Mouse (Mus musculus) urinary bladder, postnatal 10 days (tissue): ENCODE measurements around the gene Prr15.

ENCODE experiments used
- DNase-seq: peaks from one replicate; pipeline ENCODE4 v3.0.0; 2022; ENCODE audit warnings: low spot score

Gene Prr15

GRCm38 (mm10) chr6:54325246-54325885 lies at the start of gene Prr15:
TSS of gene Prr15 (plus strand) at chr6:54325835.
- DNase-seq, result no peak

GRCm38 (mm10) chr6:54277234-54277633 lies 48.4 kb upstream of the Prr15 start:
- DNase-seq, result no peak

- no peak for DNase-seq
Measured at GRCm38 (mm10) chr6:54277828-54278227, 47.8 kb upstream of the Prr15 start.

- DNase-seq, result no peak
Measured at GRCm38 (mm10) chr6:54278613-54279012, 47.0 kb upstream of the Prr15 start.

- no peak for DNase-seq
Measured at GRCm38 (mm10) chr6:54279391-54279790, 46.2 kb upstream of the Prr15 start.

GRCm38 (mm10) chr6:54280248-54280647 lies 45.4 kb upstream of the Prr15 start:
- no peak for DNase-seq

GRCm38 (mm10) chr6:54283299-54283698 lies 42.3 kb upstream of the Prr15 start:
- DNase-seq, result no peak

- DNase-seq, result no peak
Measured at GRCm38 (mm10) chr6:54284167-54284711, 41.4 kb upstream of the Prr15 start.

- no peak for DNase-seq
Measured at GRCm38 (mm10) chr6:54286813-54287212, 38.8 kb upstream of the Prr15 start.

- no peak for DNase-seq
Measured at GRCm38 (mm10) chr6:54289774-54290500, 35.7 kb upstream of the Prr15 start.

GRCm38 (mm10) chr6:54297231-54297630 lies 28.4 kb upstream of the Prr15 start:
- DNase-seq, result no peak

GRCm38 (mm10) chr6:54299417-54299816 lies 26.2 kb upstream of the Prr15 start:
- no peak for DNase-seq

- no peak for DNase-seq
Measured at GRCm38 (mm10) chr6:54305777-54306176, 19.9 kb upstream of the Prr15 start.

- no peak for DNase-seq
Measured at GRCm38 (mm10) chr6:54313071-54313470, 12.6 kb upstream of the Prr15 start.

GRCm38 (mm10) chr6:54318618-54319017 lies 7.0 kb upstream of the Prr15 start:
- no peak for DNase-seq

GRCm38 (mm10) chr6:54319198-54319597 lies 6.4 kb upstream of the Prr15 start:
- no peak for DNase-seq

- no peak for DNase-seq
Measured at GRCm38 (mm10) chr6:54320236-54320635, 5.4 kb upstream of the Prr15 start.

- DNase-seq, result no peak
Measured at GRCm38 (mm10) chr6:54326671-54327625, 1.3 kb downstream of the Prr15 start.

- DNase-seq, result peak; percentile 20
Measured at GRCm38 (mm10) chr6:54327626-54328003, 2.0 kb downstream of the Prr15 start.

- no peak for DNase-seq
Measured at GRCm38 (mm10) chr6:54328783-54329182, 3.1 kb downstream of the Prr15 start.

GRCm38 (mm10) chr6:54329598-54329997 lies 4.0 kb downstream of the Prr15 start:
- DNase-seq, result no peak

- no peak for DNase-seq
Measured at GRCm38 (mm10) chr6:54330166-54330565, 4.5 kb downstream of the Prr15 start.
